Mouse (Mus musculus): Measurements from ENCODE around the gene Htr3b. TPM values are rescaled to one million over a fixed set of nuclear protein-coding genes. Genes with fewer than 3 reads are reported as not detected.
A peak's percentile ranks its signal among the peaks of the same experiment; 100 is the strongest.
"Not testable (repeated sequence)": the region's sequence is repeated elsewhere in the genome, so short reads cannot be mapped to it uniquely, and the experiment has no call there.

The Htr3b gene
- not detected for total RNA-seq (2021)

DNA sequence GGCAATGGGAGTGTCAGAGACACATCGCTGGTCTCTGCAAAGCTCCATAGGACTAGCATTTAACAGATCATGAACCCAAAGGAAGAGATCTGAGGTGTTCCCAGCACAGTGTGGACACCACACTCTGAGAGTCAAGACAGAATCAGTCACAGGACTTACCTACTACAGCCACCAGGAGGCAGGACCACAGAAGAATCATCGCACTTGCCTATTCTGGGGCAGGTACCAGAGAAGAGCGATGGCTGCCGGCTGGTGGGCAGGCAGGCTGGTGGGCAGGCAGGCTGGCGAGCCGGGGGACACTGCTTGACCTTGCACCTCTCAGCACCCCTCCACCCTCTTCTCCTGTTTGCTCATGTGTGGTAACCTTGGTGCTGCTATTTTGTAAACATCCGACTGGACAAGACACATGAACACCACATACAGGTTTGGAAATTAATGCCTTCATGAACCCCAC, at the start of gene Htr3b:
Htr3b (minus strand) TSS at position 404 of the 454 bp plus-strand sequence.
- no peak for DNase-seq

DNA sequence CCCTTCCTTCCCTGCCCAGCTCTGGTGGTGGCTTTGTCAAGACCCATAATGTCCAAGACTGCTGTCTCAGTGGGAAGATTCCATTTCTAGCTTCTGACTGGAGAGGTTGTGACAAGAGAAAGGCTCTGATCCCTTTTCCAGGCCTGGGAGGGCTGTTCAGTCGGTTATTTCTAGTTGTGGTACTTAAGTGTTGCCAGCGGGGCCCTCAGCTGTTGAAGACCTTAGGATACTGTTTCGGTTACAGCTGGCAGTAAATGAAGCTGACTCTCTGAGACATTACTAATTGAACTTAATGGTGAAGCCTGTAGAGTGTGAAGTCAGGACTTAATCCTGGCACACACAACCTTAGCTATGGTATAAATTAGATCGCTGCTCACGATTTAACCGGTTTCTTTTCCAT, 34.5 kb upstream of the Htr3b start:
- DNase-seq, result no peak

DNA sequence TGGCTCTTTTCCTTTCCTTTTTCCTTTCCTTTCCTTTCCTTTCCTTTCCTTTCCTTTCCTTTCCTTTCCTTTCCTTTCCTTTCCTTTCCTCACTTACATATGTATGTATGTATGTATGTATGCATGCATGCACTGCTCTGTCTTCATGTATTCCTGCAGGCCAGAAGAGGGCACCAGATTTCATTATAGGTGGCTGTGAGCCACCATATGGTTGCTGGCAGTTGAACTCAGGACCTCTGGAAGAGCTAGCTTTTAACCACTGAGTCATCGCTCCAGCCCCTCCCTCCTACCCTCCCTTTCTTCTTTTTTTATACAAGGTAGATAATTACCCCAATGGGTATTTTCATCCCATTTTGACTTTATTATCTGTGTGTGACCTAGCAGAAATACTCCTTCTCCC, 30.9 kb upstream of the Htr3b start:
- no peak for DNase-seq

DNA sequence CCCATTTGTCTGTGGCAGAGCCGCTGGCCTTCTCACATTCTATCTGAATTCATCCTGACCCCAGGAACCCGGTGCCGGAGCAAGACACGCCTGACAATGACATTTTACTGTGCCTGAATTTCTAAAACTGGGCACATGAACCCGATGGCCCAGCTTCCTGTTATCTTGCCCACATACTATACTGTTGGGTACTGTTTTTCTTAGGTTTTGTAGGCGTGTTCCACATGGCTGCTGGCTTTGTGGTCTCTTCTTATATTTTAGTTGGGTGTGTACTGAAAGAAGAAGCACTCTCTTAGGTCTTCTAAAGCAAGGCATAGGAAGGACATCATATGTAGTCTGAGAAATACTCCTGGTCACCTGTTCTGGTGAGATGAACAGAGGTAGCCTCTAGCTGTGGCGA, 30.0 kb upstream of the Htr3b start:
- DNase-seq, result no peak

DNA sequence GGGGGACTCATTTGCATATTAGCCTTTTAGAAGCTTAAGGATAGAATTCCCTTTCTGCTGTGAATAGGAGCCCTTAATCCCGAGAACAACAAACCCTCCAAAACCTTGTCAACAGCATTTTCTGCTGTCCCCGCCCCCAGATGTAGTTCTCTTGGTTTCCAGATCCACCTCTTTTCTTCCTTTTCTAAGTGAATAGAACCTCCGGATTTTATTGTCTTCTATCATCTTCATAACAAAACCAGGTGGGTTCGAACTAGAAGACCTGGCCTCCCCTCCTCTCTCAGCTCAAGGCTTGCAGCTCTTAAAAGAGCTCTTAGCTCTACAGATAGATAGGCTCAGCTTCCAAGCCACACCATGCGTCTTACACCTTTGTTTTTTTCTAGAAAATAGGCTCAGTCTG, 26.9 kb upstream of the Htr3b start:
- no peak for DNase-seq

DNA sequence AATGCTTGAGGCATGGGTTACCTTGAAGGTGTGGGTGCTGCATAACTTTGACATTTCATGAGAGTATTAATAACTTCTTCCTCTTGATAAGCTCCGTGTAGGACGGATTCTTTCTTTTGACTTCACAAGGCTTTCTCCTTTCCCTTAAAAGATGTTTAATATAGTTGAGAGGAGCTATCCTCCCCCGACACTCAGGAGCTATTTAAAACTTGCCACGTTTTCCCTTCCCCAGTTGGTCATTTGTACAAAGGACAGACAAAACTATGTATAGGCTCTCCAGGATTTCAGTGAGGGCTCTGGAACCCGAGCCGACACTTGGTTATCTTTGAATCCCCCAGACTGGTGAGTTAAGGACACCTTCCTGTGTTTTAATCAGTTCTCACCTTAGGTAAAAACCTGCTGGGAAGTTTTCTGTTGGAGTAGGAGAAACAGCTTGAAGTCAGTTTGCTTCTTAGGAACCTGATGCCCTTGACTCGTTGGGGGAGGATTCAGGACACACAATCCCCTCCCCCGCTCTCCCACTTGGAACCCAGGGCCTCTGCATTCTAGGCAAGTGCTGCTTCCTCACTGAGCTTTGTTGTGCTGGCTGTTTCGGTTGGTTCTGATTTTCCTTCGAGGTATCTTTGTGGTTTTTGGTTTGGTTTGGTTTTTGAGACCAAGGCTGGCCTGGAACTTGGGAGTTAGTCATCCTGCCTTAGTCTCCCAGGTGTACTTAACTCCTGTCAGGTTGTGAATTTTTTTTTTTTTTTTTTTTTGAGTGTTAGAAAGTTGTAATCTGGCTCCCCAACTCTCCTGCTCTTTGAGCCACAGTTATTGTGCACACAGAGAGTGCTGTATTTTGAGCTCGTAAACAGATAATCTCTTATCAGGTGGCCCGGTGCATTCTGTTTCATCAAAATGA, 22.7 kb upstream of the Htr3b start:
- DNase-seq, result peak; percentile 41

DNA sequence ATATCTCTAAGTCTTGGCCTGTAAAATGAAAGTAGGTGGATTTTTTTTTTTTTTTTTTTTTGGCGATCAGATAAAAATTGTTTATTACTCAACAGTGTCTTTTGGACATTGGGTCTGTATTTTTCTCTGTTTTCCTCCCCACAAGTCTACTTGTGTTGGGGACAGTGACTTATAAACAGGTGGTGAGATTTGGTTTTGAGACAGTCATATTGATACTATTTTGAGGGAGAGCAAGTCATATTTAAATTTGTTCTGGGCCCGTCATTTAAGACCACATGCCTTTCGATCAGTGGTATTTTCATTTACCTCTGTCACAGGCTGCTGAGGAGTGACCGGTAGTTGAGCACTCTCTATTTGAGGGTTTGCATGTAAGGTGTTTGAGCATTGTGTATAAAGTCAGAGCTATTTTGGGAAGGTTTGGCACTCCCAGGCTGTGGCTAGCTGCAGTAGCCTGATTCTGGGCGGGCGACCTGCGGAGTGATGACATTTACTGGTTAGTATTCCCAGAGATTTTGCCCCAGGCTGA, 21.9 kb upstream of the Htr3b start:
- DNase-seq, result peak; percentile 72

DNA sequence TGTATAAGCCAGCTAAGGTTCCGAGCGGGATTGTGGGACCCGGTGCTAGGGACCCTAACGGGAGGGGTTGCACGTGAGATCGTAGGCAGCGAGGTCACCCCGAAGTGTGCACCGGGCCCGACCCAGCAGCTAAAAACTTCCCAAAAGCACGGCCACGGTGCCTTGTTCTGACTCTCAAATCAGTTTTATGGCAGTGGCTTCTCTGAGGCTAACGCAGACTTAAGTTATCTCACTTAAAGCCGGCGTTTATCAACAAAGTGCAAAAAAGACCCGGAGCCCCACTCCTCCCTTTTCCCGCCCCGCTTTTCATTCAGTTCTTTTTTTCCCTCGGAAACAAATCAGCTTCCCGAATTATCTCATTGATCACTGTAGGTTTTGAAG, 20.9 kb upstream of the Htr3b start:
- no peak for DNase-seq

DNA sequence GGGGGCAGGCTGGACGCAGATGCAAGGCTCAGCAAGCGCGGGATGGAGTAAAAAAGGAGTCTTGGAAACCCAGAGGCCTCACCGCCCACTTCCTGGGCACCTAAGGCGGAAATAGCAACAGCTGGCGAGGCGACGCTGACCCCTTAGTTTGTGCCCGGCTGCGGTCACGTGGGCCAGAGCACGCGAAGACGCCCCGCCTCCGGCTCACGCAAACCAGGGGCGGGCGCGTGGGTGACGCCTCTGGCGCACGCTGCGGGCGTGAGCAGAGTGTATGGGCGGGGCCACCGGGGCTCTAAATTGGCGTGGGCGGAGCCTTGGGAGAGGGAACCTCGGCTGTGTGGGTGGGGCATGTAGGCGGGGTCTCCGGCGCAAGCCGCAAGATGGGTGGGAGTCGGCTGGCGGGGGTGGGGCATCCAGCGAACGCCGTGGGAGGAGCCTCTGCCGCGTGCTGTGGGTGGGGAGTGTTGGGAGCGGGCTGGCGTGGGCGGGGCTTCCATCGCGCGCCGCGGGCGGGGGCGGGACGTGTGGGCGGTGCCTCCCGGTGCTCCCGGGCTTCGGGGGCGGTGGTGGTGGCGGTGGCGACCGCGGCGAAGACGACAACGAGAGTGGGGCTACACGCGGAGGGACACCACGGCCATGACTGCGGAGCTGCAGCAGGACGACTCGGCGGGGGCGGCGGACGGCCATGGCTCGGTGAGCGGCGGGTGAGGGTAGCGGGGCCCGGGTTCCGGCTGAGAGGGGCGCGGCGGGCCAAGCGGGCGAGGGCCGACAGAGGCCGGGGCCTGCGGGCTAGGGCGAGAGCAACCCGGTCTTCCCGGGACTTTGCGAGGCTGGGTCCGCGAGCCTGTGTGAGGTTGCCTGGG, 20.3 kb upstream of the Htr3b start, which contains the start of gene Usp28:
Usp28 (plus strand) TSS at position 531 of the 863 bp plus-strand sequence.
- peak; percentile 100 for DNase-seq

DNA sequence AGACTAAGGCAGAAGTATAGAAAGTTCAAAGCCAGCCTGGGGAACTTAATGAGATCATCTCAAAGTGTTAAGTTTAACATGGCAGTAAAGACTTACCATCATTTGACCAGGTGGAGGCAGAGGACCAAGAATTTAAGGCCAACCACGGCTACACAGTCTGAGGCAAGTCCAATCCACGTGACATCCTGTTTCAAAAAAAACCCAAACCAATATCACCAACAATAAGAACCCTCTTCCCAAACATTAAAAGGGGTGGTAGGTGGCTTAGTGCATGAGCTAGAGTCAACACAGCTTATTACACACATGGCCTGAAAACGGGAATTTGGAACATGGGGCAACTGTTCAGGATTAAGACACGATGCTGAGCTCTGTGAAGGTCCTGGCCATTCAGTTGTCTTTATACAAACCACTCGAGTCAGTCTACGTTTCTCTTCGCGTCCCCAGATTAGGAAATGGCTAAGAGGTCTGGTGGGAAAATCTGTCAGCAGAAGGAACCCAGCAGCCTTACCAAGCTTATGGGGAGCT, 19.6 kb upstream of the Htr3b start:
- DNase-seq, result no peak

DNA sequence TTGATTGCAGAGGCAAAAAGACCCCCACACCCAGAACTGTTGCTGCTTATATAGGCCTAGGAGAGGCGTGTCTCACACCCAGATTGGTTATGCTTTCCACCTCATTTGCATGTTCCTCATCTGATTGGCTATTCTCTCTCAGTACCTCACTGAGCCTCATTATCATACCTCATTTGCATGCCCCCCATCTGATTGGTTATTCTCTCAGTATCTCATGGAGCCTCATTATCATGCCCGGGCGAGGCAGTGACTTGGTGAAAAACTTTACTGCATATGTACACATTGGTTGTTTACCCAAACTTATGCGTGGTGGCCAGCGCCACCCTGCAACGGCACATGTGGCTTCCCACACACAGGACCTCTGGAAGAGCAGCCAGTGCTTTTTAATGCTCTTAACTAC, 19.0 kb upstream of the Htr3b start:
- DNase-seq, result not testable (repeated sequence)

DNA sequence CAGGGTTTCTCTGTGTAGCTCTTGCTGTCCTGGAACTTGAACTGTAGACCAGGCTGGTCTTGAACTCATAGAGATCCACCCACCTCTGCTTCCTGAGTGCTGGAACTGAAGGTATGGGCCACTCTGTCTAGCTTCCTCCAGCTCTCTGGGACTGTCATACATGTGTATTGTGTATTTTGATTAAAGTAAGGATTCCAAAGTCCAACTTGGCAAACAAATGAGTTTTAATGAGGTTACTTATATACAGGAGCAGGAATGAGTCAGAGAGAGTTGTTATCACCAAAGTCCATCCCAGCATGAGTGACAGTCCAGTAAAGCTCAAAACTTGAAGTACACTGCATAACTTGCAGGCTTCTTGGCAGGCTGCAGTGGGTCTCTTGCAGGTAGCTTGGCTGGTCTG, 17.0 kb upstream of the Htr3b start:
- no peak for DNase-seq

DNA sequence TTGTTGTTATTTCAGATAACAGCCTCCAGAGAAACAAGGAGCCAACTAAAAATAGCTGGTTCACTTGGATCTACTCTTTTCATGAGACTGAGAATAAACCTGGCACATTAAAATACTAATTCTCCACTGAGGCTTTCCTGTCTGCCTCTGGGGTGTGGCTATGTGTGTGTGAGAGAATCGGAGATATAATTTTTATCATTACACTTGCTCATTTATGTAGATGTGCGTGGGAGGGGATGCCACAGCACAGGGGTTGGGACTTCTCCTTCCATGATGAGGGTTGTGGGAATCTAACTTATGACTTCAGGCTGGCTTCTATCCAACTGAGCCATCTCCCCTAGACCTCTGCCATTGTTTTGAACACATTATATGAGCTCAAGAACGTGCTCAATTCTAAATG, 16.0 kb upstream of the Htr3b start:
- DNase-seq, result no peak

DNA sequence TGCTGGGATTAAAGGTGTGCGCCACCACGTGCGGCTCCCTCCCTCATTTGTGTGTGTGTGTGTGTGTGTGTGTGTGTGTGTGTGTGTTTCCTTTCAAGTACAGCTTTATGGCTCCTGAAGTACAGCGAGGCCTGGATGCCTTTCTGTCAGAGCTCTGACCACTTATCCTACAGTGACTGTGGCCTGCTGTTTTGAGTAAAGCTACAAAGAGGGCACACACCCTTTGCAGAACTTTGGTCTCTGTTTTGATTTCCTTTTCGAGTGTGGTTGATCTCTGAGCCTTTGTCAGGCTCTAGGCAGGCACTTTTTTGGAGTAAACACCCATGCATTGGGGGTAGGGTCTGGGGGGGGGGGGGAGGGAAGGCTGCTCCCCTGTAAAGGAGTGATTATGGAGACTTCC, 15.6 kb upstream of the Htr3b start:
- no peak for DNase-seq

DNA sequence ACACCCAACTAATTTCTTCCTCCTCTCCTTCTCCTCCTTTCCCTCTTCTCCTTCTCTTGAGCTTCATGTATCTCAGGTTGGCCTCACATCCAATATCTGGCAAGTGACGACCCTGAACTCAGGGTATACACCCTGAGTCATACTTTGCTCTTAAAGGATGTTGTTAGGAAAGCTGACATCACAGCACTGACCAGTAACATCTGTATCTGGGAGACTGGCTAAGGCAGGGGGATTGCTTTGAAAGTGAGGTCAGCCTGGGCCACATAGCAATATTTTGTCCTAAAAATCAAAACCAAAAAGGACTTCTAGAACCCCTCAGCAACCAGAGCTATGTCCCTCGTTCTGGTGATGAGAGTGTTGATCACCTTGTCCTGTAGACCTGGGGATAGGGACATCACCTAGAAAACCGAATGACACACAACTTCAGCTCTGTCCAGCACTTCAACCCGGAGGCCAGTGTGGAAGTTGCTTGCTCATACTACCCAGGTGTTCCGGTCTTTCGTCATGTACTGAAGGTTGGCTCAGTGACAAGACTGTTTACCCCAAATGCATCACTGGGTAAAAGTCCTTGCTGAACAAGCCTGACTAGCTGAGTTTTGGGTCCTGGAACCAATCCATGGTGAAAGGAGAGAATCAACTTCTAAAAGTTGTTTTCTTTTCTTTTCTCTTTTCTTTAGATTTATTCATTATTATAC, 12.0 kb upstream of the Htr3b start:
- DNase-seq, result no peak

DNA sequence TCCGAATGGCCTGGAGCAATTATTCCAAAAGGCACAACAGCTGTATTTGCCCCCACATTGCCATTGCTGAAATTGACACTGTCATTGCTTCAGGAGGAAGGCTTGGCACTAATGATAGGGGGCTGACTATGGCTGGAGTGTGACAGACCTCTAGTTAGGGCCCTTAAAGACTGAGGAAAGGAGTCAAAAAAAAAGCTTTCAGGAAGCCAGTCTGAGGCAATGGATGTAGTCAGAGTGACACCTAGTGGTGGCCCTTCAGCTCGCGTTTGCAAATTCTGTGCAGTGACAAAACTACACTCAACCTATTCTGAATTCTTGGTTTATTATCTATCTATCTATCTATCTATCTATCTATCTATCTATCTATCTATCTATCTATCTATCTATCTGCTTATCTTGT, 7.7 kb upstream of the Htr3b start:
- peak; percentile 63 for DNase-seq

DNA sequence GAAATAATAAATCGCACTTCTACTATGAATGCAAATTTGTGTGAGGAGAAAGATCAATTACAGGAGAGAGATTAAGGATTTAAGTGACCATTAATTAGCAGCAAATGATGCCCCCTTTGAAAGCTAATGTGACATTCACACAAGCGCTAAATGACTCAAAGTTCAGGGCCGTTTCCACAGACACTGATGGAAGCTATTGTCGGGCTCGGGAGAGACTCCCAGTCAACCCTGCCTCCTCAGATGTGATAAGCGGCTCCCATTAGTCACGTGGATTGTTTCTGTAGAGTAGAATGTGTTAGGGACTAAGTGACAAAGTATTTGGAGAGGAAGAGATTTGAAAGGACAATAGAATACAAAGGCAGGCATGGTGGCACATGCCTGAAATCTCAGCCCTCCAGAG, 2.7 kb downstream of the Htr3b start:
- DNase-seq, result no peak

DNA sequence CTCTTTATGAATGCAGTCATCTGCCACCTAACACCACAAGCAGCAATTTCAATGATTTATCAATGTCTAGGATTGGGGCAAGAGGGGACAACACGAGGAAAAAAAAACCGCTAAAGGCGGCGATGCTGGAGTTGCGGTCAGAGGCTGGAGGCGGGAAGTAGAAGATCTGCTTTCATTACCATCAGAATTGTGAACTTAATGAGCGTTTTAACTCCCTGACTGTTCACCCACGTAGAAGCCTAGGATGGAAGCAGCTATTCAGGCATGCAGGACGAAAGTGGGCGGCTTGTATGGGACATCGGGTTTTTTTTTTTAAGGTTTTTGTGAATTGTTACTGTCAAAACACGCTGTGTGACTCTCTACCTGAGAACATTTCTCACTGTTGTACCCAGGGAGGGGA, 3.5 kb downstream of the Htr3b start:
- no peak for DNase-seq

DNA sequence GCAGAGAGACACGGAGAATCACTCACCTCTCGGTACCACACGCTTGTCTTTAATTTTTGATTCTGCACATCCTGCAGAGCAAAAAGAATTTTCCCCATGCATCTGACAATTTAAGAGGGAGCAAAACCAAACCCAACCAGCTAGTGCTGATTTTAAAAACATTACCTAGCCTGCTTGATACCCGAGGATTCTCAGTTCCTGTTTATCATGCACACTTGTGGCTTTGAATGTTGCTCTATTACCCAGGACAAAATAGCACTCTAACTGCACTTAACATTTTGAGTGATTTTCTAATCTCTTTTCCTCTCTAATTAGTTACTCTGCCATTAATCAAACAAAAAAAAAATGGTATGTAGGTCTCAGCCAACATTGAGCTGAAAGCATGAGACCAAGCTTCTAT, 17.2 kb downstream of the Htr3b start:
- DNase-seq, result no peak

DNA sequence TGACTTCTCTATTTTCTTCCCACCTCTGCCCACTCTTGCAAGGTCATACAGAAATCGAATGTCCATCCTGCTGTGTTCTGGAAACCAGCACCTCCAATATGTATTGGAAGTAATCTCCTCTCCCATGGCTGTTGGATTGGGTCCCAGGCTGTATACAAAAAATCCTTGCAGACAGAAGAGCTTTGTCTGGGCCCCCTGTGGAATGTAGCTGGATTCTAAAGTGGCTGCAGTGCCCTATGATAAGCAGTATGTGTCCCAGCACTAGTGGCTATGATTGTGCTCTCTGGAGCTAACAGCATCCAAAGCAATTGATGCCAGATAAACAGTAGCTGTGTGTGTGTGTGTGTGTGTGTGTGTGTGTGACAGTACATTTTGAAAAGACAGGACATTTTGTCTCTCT, 22.4 kb downstream of the Htr3b start:
- DNase-seq, result peak; percentile 6

DNA sequence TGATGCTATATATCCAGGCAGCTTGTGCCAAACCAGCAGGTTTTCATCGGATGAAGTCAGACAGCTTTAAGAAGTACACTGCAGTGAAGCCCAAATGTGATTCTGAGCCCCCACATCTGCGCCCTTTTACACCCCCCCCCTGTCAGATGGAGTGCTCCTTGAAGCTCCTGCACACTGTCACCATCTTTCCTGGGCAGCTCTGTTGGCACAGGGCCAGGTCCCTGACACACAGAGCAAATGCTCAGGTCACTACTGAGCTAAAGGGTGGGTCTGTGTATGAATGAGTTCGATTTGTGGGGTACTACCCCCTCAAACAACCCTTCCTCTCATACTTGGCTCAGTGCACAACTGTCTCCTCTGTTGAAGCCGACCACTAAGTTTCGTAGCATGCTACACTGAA, 35.4 kb downstream of the Htr3b start:
- no peak for DNase-seq

DNA sequence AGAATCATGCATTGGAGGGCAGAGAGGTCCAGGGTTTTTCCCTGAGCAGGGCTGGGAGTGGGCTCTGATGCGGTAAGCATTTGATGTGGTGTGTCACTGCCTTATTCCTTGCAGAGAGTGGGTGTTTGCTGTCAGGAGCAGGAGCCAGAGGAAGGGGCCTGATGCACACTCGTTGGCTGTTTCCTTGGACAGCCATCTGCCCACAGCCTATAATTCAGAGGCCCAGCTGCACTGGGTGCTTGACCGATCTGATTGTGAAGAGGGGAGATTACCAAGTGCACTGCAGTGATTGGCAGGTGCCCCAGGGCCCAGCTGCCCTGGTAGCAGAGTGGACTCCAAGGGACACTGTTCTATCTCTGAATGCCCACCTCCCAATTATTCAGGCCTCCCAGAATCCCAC, 36.0 kb downstream of the Htr3b start:
- DNase-seq, result no peak
